Mouse (Mus musculus) kidney, postnatal 0 days (tissue): ENCODE measurements at regions not wholly inside any gene's neighbourhood (a gene's known extent, or its start where the extent isn't known, plus 50 kb on each side); places are given as distances from the start of the nearest gene placed in this dataset.

Experiments used
- ATAC-seq: fragments of 200-750 bp; cut with Nextera tagmentation; replicated peaks from 2 replicates; pipeline ENCODE4 v1.8.0; 2017; ENCODE audit warnings: low read depth, moderate number of reproducible peaks, moderate TSS enrichment, moderate library complexity; ENCODE audit not compliant: low FRiP score
- DNase-seq: peaks from one replicate; pipeline ENCODE4 v3.0.0-alpha.2; 2016; ENCODE audit warnings: low spot score
- H3K27ac ChIP-seq: fragments of 300-500 bp; sonication (generic); 2 replicates; pipeline ENCODE4 v1.5.1; 2014; ENCODE audit warnings: mild to moderate bottlenecking
- H3K27me3 ChIP-seq: fragments of 300-500 bp; sonication (generic); 2 replicates; pipeline ENCODE4 v1.6.1; 2014; ENCODE audit warnings: low read length, mixed read lengths; ENCODE audit not compliant: insufficient read depth
- H3K36me3 ChIP-seq: fragments of 300-500 bp; sonication (generic); 2 replicates; pipeline ENCODE4 v1.6.1; 2014; ENCODE audit warnings: low read length, mixed read lengths; ENCODE audit not compliant: insufficient read depth
- H3K4me1 ChIP-seq: fragments of 300-500 bp; sonication (generic); replicated peaks from 2 replicates; pipeline ENCODE4 v1.6.1; 2014; ENCODE audit warnings: antibody characterized with exemption, low read length, mixed read lengths; ENCODE audit not compliant: insufficient read depth
- H3K4me2 ChIP-seq: fragments of 300-500 bp; sonication (generic); 2 replicates; pipeline ENCODE4 v1.6.1; 2014; ENCODE audit warnings: mild to moderate bottlenecking, low read length, moderate library complexity, mixed read lengths
- H3K4me3 ChIP-seq: fragments of 300-500 bp; sonication (generic); replicated peaks from 2 replicates; pipeline ENCODE4 v1.5.1; 2014; ENCODE audit warnings: low read depth, low read length
- H3K9ac ChIP-seq: fragments of 300-500 bp; sonication (generic); 2 replicates; pipeline ENCODE4 v1.6.1; 2014; ENCODE audit warnings: low read depth, low read length
- H3K9me3 ChIP-seq: fragments of 300-500 bp; sonication (generic); replicated peaks from 2 replicates; pipeline ENCODE4 v1.6.1; 2016; ENCODE audit warnings: low read length, inconsistent platforms, mixed read lengths
- CTCF ChIP-seq: IDR thresholded peaks from 2 replicates; pipeline ENCODE4 v1.5.1; 2016; ENCODE audit warnings: antibody characterized with exemption, low read depth, mild to moderate bottlenecking, moderate library complexity
- WGBS: fragments of 180-500 bp; shearing (Covaris S2); extraction: QIAGEN DNeasy Blood & Tissue Kit; methylation state at CpG from one replicate; pipeline ENCODE4 v1.1.7; 2014; 5-methylcytosine and 5-hydroxymethylcytosine counted together

- Histone ChIP-seq H3K27ac (no peak overlapping the region), H3K27me3 (no peaks in the 10 kb centered on the region), H3K36me3 (no peaks in the 10 kb centered on the region), H3K9me3 (no peaks in the 10 kb centered on the region), H3K4me1 (no peaks in the 10 kb centered on the region), H3K4me2 (no peak overlapping the region), H3K9ac (no peak overlapping the region), H3K4me3 (no peak overlapping the region)
- ATAC-seq (no peak), DNase-seq (no peak)
- TF ChIP-seq CTCF: no peak
Observed at GRCm38 (mm10) chr1:124338648-124339047, 293.3 kb upstream of the Dpp10 start.

DNA sequence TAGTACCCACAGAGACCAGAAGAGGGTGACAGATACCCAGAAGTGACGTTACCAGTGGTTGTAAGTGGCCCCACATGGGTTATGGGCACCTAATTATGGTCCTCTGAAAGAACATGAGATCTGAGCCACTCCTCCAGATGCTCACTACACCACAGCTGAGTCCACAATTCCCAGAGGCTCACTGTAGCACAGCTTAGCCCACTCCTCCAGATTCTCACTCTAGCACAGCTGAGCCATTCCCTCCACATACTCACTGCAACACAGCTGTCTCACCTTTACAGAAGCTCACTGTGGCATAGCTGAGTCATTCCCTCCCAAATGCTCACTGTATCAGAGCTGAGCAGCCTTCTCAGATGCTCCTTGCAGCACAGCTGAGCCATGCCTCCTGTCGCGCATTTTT is 286.9 kb upstream of the Dpp10 start:
- Histone ChIP-seq H3K9ac (no peak overlapping the region), H3K4me3 (no peak overlapping the region), H3K9me3 (no peaks in the 10 kb centered on the region), H3K4me1 (no peaks in the 10 kb centered on the region), H3K27me3 (no peaks in the 10 kb centered on the region), H3K27ac (no peak overlapping the region), H3K4me2 (no peak overlapping the region), H3K36me3 (no peaks in the 10 kb centered on the region)
- DNase-seq (no peak), ATAC-seq (no peak)
- no peak for TF ChIP-seq CTCF
- WGBS: 74% methylated on average over 3 of the region's 3 CpGs
